In the genomic region with DNA sequence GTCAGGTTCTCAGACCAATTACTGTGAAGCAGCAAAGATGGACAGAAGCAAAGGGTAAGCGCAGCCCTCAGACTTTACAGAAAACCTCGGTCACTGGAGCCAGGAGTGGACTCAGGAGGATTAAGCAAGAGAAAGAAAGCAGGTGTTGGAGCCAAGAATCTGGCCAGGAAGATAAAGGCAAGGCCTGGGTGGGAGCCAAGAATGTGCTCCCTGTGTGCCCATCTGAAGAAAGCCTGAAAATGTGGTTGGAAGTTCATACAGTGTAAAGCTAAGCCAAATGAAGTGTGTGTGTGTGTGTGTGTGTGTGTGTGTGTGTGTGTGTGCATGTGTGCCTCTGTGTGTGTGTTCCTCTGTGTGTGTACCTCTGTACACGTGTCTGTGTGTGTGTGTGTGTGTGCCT, we compare ENCODE assay signal across 8 mouse cellular contexts.
DNase-seq lines count a peak whose midpoint lies in the region; ATAC-seq lines count a peak whose summit lies in the region.

No protein-coding gene starts in this region.

- ATAC-seq in megakaryocyte progenitor cell, adult 5-6 weeks (replicated peaks; ENCODE audit: poor library complexity), result 0 out of 2 replicates have a peak, but pooled peaks have one; percentile 23
- ATAC-seq in erythroid progenitor cell, adult 5-6 weeks (replicated peaks; ENCODE audit: low FRiP score, poor library complexity, severe bottlenecking), result no peak

- DNase-seq in heart, adult 18-20 months, result peak; percentile 27 to 34
- DNase-seq in heart, adult 8-10 months (ENCODE audit: low spot score), result no peak
- DNase-seq in adipocyte (ENCODE audit: low spot score), result peak; percentile 36
- peak; percentile 7 to 13 for DNase-seq in heart, postnatal 36 days
- no peak for DNase-seq in frontal cortex, postnatal 14 days (ENCODE audit: low spot score in 2 of 2)
- no peak for DNase-seq in right cerebral cortex, postnatal 25 days

- intact Hi-C loops in heart, postnatal 36 days (cut with DNase I), result no loop called here

Comparison
In these comparisons a context has a peak if more than half of its experiments do, and no peak if none do; other contexts are left out.
1. DNase-seq: peak in heart, adult 18-20 months (2 of 2), adipocyte (single experiment) and heart, postnatal 36 days (2 of 2); none in heart, adult 8-10 months (single experiment), frontal cortex, postnatal 14 days (0 of 2) and right cerebral cortex, postnatal 25 days (single experiment).